Mouse (Mus musculus) layer of hippocampus, adult 8-10 months (tissue): ENCODE results near the gene Rnf26. TPM values are rescaled to one million over a fixed set of nuclear protein-coding genes. Genes with fewer than 3 reads are reported as not detected.
A peak's percentile ranks its signal among the peaks of the same experiment; 100 is the strongest.

Experiments used
- DNase-seq, 2 experiments: peaks; one replicate each; pipeline ENCODE4 v3.0.0; 2022; ENCODE audit warnings: low spot score in 2 of 2
- total RNA-seq, 4 experiments: library from RNA; stranded (reverse); gene quantifications; 2 replicates each; pipeline ENCODE4 v1.2.4; 2022

The Rnf26 gene
- total RNA-seq, 4 experiments from 2014 or later, result 27.2 to 31.7 (median 28.4) TPM

DNA sequence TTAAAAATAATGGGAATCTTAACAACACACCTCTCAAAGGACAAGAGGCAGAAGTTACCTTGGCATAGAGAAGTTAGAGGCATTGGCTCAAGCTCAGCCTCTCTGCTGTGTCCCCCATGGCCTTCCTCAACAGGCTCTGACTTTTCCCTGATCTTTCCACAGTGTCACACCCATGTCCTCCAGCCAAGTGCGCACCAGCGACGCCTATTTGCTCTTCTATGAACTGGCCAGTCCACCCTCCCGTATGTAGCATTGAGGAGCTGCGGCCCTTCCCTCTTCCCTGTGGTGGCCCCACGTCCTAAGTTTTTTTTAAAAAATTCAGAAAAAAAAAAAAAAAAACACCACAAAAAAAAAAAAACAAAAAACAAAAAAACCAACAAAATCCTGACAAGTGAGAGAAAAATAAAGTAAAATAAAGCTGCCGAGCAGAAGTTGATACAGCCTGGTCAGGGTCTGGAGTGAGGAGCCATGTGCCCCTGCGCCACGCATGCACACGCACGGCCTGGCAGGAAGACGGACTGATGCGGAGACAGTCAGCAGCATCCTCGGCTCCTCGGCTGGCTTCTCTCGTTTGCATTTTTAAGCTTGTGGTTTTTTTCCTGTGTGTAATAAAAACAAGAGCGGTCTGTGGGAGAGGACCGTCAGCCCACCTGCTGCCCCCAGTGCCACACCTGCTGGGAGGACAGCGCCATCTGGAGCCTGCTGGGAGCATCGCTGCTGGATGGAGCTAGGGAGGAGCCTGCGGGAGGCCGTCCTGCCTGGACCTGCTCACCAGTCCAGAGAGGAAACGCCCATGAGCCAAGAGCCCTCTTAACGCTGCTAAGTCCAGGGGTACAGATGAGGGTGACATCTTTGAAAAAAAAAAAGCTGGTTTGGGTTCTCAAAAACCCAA lies 19.5 kb downstream of the Rnf26 start:
- peak in 1 of 2 experiments; percentile 80 for DNase-seq

DNA sequence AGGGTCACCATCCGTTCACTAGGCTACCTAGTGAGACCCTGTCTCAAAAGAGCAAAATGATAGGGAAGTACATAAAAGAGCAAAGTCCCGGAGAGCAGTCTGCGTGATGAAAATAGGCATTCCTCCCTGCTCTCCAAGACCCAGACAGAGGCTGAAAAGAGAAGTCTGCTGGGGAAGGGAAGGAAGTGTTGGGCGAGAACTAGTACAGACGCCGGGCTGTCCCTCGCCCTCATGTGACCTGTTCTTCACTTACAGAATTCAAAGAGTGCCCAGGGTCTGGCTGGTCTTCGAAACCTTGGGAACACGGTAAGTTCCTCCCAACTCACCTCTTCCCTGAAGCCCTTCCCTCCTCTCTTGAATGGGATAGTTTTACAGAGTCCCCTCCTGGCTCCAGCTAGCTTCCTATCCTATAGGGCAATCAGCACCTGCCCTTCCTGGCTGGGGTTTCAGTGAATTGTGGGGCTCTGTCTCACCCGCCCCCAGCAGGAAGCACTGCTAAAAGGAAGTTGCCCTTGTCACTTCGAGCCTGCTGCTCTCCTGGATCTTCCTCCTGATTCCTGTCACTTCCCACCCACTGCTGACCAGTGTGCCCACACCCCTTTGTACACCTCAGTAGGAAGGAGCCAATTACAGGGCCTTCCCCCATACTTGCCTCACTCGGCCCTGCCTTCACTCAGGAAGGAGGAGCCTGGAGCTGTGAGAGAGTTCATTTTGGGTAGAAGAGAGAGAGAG lies 24.3 kb downstream of the Rnf26 start:
- DNase-seq, result no peak

DNA sequence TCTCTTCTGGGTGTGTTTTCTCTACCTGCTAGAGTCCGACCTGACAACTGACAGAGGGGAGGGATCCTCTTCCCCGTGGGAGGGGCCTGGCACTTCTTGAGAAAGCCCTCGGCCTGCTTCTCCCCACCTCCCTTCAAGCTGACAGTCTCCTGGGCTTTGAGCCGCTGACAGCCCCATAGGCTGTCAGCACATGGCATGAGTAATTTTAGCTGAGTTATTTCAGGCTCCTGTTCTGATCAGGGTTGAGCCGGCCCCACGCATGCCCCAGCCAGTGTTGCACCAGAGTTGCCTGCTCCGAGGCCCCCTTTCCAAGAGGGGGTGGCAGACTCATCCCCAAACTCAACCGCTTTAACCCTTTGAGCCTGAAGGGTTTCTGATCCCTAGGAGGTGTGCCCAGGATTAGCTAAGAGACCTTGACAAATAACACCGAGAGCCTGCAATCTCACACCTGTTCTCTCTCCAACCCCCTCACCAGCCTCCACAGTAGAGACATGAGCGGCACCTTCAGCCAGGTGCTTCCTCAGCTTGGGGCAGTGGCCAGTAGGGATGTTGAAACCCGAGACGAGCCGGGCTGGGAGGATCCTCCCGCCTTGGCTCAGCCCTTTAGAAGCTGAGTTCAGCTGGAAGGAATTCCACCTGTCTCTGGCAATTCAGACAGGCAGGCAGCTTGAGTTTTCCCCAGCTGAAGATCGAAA lies 25.4 kb downstream of the Rnf26 start:
- DNase-seq, result no peak

DNA sequence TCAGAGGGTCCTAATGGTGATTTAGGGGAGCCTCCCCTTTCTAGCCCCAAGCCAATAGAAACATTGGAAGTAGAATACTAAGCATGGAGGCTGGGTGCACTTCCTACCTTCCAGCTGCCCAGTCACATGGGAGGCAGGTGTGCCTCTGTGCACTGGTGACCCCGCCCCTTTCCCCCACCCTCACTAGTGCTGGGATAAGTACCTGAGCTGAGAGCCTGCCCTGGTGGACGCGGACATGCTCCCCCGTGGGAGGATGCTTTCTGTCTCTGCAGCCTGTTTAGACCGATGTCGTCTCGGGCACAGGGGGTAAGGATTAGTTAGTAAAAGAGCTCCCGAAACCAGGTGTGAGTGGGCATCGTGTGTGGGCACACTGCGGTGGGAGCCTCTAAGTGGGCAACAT lies 26.4 kb downstream of the Rnf26 start:
- no peak for DNase-seq

DNA sequence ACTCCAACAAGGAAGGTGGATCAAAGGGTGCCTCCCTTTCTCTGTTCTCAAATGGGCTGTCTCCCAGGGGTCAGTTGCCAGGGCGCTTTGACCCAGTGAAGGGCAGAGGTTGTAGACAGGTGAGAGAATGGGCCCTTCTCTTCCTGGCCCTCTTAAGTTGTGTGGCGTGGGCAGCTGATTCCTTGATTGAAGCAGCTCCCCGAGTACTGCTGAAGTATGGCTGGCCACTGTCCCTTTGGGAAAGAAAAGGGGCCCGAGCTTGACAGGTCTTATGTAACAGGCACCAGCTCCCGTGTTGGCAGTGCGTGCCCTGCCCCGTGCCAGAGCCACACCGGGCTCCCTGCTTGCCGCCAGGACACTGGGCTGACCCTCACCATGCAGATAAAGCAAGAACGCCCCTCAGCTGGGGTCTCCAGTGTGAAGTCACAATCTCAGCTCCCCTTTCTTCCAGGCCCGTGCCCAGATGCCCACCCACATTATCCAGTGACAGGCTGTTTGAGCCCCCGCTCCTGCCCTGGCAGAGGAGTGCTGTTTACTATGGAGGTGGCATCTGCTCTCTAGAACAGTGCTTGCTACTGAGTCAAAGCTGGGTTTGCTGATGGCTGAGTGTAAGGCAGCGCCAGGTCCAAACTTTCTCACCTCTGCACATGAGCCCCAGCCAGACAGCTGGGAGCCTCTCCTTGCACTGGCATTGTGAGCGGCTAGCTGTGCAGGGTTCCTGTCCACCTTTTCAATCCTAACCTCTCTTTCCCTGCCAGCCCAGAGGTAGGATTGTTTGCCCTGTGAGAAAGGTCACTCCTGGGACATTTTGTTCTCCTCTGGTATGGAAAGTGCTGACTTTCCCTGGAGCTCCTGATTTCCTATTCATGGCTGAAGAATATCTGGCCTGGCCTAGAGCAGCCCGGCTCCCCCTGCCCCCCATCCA lies 27.3 kb downstream of the Rnf26 start:
- DNase-seq, result peak; percentile 72 to 82

DNA sequence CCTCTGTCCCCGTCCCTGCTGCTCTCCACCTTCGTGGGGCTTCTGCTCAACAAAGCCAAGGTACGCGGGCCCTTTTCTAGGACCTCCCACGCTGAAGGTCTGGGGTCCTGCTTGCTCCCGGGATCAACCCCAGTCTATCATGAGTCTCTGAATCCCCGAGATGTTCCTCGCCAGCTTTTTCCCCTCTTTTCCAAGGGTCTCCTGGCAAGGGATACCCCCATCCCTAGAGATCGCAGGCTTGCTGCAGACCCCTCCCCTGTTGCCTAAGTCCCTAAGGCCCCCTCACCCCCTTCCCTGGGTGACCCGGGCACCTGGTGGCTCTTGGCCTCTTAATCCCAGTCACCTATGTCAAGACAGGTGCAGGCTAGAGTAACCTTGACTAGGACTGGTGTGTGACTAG lies 28.0 kb downstream of the Rnf26 start:
- DNase-seq, result no peak

DNA sequence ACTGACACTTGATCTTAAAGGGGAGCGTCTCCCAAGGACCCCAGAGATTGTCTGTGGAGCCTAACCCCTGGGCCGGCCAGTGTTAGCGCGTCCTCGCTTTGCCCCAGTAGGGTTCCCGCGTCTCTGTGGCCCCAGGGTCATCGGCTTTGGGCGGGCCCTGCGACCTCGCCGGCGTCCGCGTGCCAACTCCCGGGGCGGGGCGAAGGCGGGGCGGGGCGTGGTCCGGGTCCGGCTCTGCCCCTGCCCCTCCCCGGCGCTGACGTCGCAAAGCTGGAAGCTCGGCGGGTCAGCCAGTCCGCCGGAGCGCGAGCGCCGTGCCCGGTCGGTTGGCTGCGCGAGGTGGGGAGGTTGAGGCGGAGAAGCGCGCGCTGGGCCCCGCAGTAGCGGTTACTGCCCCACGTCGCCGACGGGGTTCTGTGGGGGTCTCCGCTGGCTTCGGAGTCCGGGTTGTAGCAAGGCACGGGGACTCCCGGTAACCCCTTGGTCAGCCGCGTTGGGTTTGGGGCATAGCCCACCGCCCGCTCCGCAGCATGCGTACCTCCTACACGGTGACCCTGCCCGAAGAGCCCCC lies 28.6 kb downstream of the Rnf26 start:
- peak; percentile 80 to 84 for DNase-seq

DNA sequence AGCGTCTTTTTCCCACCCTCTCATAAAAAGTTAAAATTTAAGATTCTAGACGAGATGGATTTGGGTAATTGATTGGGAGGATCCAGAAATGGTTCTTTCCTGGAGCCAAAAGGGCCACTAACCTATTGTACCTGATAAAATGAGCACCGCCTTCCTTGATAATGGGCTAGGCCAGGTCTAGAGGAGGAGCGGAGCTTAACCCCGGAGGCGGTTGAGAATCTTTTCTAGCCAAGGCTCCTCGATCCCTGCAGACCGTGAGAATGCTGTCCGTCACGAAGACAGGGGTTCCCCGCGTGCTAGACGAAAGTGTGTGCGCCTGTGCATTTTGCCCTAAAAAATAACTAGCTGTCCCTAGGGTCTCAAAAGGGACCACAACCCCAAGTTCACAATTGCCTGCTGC lies 29.1 kb downstream of the Rnf26 start:
- no peak for DNase-seq

DNA sequence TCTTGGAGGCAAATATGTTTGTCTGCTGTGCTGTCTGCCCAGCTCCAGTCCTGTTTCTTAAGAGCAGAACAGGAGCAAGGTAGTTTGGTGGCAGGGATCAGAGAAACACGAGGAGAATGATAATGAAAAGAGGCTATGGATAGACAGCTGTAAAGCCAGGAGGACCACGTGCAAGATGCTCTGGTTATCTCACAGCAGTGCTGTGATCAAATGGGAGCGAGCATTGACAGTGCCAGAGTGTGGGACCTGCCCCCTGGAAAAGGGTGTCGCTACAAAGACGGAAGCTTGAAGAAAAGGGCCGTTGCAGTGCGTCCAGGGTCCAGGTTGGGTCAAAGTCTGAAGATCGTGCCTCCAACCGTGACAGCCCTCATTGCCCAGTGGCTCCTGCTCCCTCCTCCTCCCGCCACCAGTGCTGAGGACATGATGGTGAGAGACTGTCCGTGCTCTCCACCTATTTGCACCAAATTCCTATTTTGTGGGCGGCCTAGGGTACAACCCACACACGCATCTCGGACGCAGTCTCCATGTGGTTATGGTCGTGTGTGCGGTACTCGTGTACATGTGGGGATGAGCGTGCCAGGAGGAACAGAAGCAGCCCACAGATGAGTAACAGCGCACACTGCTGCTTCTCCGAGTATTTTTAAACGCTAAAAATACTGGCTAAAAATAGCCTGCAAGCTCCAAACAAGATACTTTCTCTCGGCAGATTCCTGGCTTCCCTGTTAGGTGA lies 29.8 kb downstream of the Rnf26 start:
- DNase-seq, result peak; percentile 77 to 82

DNA sequence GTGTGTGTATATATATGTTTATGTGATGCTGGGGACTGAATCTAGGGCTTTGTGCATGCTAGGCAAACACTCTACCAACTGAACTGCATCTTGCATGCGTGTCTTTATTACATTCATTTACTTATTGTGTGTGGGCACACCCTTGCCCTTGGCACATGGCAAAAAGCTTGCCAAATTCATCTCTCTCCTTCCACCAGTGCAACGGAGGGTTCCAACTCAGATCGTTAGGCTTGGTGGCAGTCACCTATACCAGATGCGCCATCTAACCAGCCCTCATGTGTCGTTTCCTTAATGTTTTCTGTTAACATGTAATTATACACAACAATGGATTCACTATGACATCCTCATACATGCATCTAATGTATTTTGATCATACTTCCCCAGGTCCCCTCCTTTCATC lies 31.1 kb downstream of the Rnf26 start:
- no peak for DNase-seq

DNA sequence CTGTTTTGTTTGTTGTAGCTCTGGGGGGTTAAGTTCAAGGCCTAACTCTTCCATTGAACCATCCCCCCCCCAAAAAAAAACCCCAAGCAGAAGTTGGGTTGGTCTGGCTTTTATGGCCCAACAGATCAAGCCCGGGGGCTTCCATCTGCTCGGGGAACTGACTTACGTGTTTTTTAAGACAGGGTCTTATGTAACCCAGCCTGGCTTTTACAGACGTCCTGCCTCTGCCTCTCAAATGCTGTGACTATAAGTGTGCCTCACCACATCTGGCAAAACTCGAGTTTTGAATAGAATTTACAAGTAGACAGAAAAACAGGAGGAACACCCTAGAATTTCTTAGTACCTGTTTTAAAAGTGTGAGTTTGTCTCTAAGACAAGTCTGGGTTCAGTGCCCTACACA lies 31.7 kb downstream of the Rnf26 start:
- DNase-seq, result no peak

DNA sequence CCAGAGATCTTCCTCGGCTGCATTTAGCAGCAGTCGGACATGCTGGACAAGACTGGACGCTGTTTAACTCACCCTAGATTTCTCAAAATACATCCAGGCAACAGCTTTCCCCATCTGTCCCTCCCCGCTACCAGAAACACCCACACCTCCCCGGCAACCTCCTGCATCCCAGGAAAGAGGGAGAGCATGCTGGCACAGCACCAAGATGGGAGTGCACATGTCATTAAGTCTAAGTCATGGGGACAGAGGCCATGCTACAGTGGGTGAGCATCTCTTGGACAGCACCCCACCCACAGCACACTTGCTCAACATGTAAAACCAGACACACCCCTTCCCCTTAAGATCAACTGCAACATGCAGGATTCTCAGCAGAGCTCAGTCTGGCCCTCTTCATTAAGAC lies 32.4 kb downstream of the Rnf26 start:
- DNase-seq, result no peak

DNA sequence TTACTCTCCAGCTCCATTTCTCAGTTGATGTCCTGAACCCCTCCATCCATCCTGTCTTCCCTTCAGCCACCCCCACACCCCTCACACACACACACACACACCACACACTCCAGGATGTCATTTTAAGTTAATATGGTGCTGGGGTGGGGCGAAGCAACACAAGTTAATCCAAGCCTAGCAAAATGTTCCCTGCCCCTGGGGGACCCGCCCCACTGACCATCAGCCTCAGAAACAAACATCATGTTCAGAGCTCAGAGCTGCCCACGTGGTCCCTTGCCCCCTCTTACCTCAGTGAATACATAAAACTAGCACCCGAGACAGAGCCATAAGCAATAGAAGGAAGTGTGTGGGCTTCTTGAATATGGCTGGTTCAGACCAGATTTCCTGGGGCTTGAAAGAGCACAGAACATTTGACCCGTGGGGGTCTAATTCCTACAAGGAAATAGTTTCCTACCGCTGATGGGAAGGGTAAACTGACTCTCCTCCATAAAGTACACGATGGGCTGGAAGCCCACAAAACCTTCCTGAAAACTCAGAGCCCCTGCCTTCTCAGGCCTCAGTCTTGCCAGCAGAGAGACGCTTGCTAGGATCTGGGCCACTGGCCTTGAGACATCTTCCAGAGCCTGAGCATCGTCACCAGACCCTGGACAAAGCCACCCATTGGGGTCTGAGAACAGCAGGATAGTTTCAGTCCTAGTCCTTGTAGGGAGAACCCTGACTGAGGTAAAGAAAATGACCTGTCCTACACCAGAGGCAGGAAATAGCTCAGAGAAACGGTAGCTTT lies 33.1 kb downstream of the Rnf26 start:
- DNase-seq, result no peak

DNA sequence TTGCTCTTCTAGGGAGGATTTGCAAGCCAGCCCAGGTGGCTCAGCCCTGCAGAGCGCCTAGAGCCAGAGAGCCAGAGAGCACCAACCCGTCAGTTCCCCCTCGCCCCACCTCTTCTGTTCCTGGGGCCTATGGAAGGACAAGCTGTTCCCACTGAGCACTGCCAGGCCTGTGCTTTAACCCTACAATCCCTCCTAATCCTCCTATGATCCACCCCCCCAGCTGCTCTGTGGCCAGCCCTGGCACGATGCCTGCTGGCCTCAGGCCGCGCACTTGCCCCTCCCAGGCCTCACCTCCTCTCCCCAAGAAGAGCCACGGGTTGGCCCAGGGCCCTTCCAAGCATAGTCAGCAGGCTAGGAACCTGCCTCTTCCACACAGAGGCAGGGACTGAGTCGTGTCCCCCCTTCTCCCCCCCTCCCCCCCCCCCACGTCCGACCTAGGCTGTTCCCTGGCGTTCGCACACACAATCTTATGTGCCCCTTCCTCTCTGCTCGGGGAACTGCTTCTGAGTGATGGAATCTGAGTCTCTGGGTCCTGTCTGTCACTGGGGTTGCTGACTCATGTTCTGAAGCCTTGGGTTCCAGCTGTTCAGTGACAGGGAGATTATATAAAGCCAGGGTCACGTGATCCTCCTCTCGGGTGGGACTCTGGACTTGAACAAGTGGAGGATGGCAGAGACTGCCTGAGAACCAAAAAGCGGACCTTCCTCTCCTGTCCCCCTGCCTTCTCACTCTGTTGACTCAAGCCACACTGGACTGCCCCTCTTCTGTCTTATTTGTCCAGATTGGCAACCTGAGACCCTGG lies 34.2 kb downstream of the Rnf26 start:
- DNase-seq, result no peak

DNA sequence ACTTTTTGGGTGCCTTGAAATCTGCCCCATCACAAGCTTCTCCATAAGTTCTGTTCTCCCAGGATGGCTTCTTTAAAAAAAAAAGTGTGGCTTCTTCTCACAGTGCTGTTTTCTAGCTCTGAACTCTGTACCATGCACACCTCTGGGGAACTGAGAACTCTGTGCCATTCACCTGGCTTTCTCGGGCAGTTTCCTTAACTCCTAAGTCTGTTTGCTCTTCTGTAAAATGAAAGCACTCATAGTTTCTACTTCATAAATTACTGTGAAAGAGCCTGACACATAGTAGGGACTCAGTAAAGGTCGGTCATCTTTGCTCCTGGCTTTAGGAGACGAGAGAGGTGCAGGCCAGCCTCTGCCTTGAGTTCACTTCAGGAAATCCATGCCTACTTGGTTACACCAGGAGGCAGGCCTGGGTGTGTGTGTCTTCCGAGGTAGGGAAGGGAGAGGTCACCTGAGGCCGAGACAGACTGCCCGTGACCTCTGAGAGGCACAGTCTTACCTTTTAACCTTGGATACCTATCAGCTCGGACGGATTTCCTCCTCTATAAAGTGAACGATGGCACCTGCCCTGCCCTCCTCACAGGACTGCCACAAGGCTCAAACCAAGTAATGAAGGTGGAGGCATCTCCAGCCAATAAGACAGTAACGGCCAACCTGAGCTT lies 35.0 kb downstream of the Rnf26 start:
- DNase-seq, result no peak

DNA sequence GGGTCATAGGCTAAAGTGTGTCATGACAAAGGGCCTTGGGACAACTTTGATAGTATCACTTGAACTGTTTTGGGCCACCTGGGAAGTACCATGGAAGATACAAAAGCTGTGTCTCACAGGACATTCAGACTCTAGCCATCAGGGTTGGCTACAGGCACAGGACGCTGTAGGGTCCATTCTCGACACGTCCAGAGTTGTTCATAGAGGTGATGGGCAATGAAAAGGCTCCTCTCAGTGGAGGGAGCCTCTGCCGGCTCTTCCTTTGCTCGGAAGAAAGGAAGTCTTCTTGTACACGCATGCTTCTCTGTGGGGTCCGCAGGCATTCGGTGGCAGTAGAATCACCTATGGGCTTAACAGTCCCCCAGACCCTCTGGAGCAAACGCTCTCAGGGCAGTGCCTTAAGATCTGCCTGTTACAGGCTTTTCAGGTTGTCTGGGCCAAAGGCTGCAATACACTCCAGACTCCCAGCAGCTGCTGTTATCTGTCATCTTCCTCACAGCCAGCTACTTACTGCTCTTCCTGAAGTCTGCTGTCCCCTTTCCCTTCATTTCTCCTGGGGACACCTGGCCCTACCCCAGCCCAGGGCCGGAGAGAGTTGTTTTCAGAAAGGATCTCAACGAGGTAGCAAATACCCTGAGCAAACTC lies 35.9 kb downstream of the Rnf26 start:
- peak in 1 of 2 experiments; percentile 5 for DNase-seq

DNA sequence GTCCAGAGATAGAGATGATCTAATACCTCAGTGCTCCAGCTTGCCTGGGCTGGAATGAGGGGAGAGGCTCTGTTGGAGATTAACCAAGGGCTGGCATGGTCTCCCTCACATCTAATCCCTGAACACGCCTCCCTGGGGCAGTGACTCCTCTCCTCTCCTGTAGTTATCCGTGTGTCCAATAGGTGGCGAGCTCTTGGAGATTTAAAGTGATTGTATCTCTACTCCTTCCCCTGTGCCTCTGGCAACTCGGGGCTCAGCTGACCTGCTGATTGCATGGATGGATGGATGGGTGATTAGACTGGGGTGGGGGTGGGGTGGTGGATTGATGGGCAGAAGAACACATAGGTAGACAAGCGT lies 36.6 kb downstream of the Rnf26 start:
- no peak for DNase-seq
